Mouse (Mus musculus) bone marrow, adult 2 months (tissue): ENCODE results near the gene Cnn2.

Experiments used
- CTCF ChIP-seq: fragments of 200-500 bp; IDR thresholded peaks from 2 replicates; pipeline ENCODE4 v1.5.1; 2011; ENCODE audit warnings: low read length, control low read depth; ENCODE audit not compliant: control insufficient read depth, insufficient read depth
- POLR2A ChIP-seq: fragments of 200-500 bp; IDR thresholded peaks from 2 replicates; pipeline ENCODE4 v1.6.1; 2011; ENCODE audit warnings: low read depth, mild to moderate bottlenecking, control low read depth, low read length, borderline replicate concordance; ENCODE audit not compliant: control insufficient read depth

DNA sequence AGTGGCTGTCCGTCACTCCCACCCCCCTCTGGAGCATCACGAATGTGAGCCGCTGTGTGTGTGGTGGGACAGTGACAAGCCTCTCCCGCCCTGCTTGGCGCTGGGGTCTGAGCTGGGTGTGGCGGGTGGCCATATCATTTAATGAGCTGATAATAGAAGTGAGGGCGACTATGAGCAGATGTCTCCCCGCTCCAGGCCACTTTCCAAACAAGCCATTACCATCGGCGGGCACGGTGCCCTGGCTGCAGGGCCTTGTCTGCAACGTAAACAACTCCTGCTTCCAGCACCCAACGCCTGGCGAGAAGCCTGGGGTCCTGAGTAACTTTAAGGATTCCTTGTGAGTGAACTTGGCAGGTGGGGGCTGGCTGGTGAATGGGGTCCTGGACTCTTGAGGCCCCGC, 9.4 kb downstream of the Cnn2 start:
- TF ChIP-seq CTCF, result no peak
- peak; percentile 19; the same call in 1 of the 2 replicates for TF ChIP-seq POLR2A
